Mouse (Mus musculus): ENCODE data around the gene Cdh4. TPM values are rescaled to one million over a fixed set of nuclear protein-coding genes. Genes with fewer than 3 reads are reported as not detected.

Gene Cdh4
- polyA plus RNA-seq, 1 experiment from 2014 or later = 37.5 TPM

DNA sequence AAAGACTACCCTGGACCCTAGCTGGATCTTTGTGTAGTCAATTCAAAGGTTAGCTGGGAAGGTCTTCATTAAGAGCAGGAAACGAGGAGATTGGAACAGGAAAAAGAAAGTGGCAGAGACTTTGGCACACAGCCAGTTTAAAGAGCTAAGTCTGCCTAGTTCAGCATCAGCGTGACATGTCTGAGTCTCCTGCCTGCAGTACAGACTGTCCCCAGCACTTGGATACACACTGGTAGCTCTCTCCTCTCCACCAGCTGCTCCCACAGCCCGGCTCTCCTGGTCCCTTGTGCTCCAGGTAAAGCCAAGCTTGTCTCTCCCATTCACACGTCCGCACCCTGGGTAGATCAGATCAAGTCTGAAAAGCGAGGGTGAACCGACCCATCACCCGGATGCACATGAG lies 255.4 kb downstream of the Cdh4 start:
- Histone ChIP-seq H3K4me2 (no peak overlapping the region), H3K27me3 (peaks cover 20% of the 10 kb centered on the region; the same call in 1 of the 2 replicates), H3K36me3 (no peaks in the 10 kb centered on the region), H3K4me3 (no peak overlapping the region), H3K9me3 (no peaks in the 10 kb centered on the region), H3K9ac (no peak overlapping the region), H3K4me1 (replicated peaks) (peaks cover 31% of the 10 kb centered on the region), H3K27ac (no peak overlapping the region)
- ATAC-seq (ENCODE audit: low FRiP score) = no peak
- WGBS = 76% methylated on average over 8 of the region's 8 CpGs

GRCm38 (mm10) chr2:179698196-179698985 lies 256.2 kb downstream of the Cdh4 start:
- Histone ChIP-seq H3K4me1 (replicated peaks) (peaks cover 31% of the 10 kb centered on the region), H3K36me3 (no peaks in the 10 kb centered on the region), H3K9ac (no peak overlapping the region), H3K4me2 (no peak overlapping the region), H3K4me3 (no peak overlapping the region), H3K9me3 (no peaks in the 10 kb centered on the region), H3K27ac (no peak overlapping the region), H3K27me3 (peaks cover 12% of the 10 kb centered on the region; the same call in 1 of the 2 replicates)
- ATAC-seq (ENCODE audit: low FRiP score) = peak; percentile 36; the same call in 1 of the 2 replicates
- WGBS = 41% methylated on average over 12 of the region's 12 CpGs

GRCm38 (mm10) chr2:179705043-179705442 lies 262.8 kb downstream of the Cdh4 start:
- Histone ChIP-seq H3K9me3 (no peaks in the 10 kb centered on the region), H3K4me1 (replicated peaks) (peaks cover 4% of the 10 kb centered on the region; the same call in 1 of the 2 replicates), H3K27ac (0 out of 2 replicates have a peak overlapping the region, but pooled peaks have one; percentile 12), H3K36me3 (no peaks in the 10 kb centered on the region), H3K4me3 (no peak overlapping the region), H3K4me2 (no peak overlapping the region), H3K27me3 (0 out of 2 replicates have a peak, but pooled peaks cover 7% of the 10 kb centered on the region), H3K9ac (no peak overlapping the region)
- ATAC-seq (ENCODE audit: low FRiP score) = no peak
- 83% methylated on average over 11 of the region's 11 CpGs for WGBS

DNA sequence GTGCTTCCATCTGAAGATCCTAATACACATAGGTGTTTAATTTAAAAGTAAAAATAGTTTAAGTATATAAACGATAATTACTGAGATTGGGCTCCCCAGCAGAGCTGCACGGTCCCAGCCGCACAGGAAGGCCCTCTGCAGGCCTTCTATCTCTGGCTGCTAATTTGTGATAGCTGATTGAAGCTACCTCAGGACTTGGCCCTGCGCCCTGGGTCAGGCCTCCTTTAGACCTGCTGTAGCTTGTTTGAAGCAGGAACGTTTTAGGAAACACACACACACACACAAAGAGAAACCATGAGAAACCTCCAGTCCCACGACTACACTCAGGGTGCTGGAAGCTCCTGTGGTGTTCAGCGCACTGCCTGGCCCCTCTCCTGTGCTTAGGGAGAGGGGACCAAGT lies 263.2 kb downstream of the Cdh4 start:
- H3K9me3 ChIP-seq = no peaks in the 10 kb centered on the region
- WGBS = 83% methylated on average over 7 of the region's 7 CpGs
- H3K36me3 ChIP-seq = no peaks in the 10 kb centered on the region
- H3K9ac ChIP-seq = no peak overlapping the region; the same call in 1 of the 2 replicates
- no peak overlapping the region for H3K4me2 ChIP-seq
- ATAC-seq (ENCODE audit: low FRiP score) = no peak
- H3K27ac ChIP-seq = no peak overlapping the region
- peaks cover 8% of the 10 kb centered on the region; the same call in 1 of the 2 replicates for H3K4me1 ChIP-seq (replicated peaks)
- no peak overlapping the region for H3K4me3 ChIP-seq
- 0 out of 2 replicates have a peak, but pooled peaks cover 5% of the 10 kb centered on the region for H3K27me3 ChIP-seq

- no peak overlapping the region for H3K9ac ChIP-seq
- H3K27ac ChIP-seq = no peak overlapping the region
- peaks cover 17% of the 10 kb centered on the region; the same call in 1 of the 2 replicates for H3K4me1 ChIP-seq (replicated peaks)
- no peak overlapping the region for H3K4me2 ChIP-seq
- H3K36me3 ChIP-seq = no peaks in the 10 kb centered on the region
- no peak for ATAC-seq (ENCODE audit: low FRiP score)
- WGBS = 90% methylated on average over 3 of the region's 3 CpGs
- H3K4me3 ChIP-seq = no peak overlapping the region
- H3K9me3 ChIP-seq = no peaks in the 10 kb centered on the region
- 0 out of 2 replicates have a peak, but pooled peaks cover 2% of the 10 kb centered on the region for H3K27me3 ChIP-seq
These were observed 264.4 kb downstream of the Cdh4 start for GRCm38 (mm10) chr2:179706616-179707015.

DNA sequence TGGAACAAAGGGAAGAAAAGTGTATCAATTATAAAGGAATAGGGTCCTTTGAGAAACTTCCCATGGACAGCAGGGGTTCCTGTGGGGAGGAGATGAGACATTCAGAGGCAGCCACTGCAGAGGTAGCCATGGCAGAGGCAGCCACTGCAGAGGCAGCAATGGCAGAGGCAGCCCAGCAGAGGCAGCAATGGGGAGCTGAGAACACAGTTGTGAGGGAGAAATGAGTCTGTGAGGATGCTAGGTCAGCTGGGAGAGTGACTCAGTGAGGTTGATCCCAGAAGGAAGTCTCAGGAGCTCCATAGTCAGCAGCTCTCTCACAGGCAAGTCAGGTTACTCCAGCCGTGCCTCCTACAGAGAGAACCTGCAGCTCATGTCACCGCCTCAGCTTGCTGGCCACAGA lies 266.9 kb downstream of the Cdh4 start:
- WGBS = 85% methylated on average over 2 of the region's 2 CpGs
- H3K27me3 ChIP-seq = 0 out of 2 replicates have a peak, but pooled peaks cover 2% of the 10 kb centered on the region
- H3K9ac ChIP-seq = no peak overlapping the region
- H3K36me3 ChIP-seq = no peaks in the 10 kb centered on the region
- no peak overlapping the region for H3K4me3 ChIP-seq
- no peak overlapping the region for H3K27ac ChIP-seq
- H3K4me2 ChIP-seq = no peak overlapping the region
- peaks cover 30% of the 10 kb centered on the region for H3K4me1 ChIP-seq (replicated peaks)
- ATAC-seq (ENCODE audit: low FRiP score) = no peak
- no peaks in the 10 kb centered on the region for H3K9me3 ChIP-seq

GRCm38 (mm10) chr2:179712690-179713089 lies 270.5 kb downstream of the Cdh4 start:
- H3K4me3 ChIP-seq = no peak overlapping the region
- no peak for ATAC-seq (ENCODE audit: low FRiP score)
- H3K27me3 ChIP-seq = no peaks in the 10 kb centered on the region
- no peak overlapping the region for H3K27ac ChIP-seq
- peaks cover 27% of the 10 kb centered on the region for H3K4me1 ChIP-seq (replicated peaks)
- H3K9me3 ChIP-seq = no peaks in the 10 kb centered on the region
- no peak overlapping the region for H3K9ac ChIP-seq
- no peaks in the 10 kb centered on the region for H3K36me3 ChIP-seq
- WGBS = 71% methylated on average over 7 of the region's 7 CpGs
- no peak overlapping the region for H3K4me2 ChIP-seq

GRCm38 (mm10) chr2:179713326-179713725 lies 271.1 kb downstream of the Cdh4 start:
- Histone ChIP-seq H3K9ac (no peak overlapping the region), H3K4me1 (replicated peaks) (peaks cover 27% of the 10 kb centered on the region), H3K27ac (no peak overlapping the region), H3K9me3 (no peaks in the 10 kb centered on the region), H3K4me2 (no peak overlapping the region), H3K27me3 (no peaks in the 10 kb centered on the region), H3K4me3 (no peak overlapping the region), H3K36me3 (no peaks in the 10 kb centered on the region)
- 85% methylated on average over 4 of the region's 4 CpGs for WGBS
- ATAC-seq (ENCODE audit: low FRiP score) = no peak

DNA sequence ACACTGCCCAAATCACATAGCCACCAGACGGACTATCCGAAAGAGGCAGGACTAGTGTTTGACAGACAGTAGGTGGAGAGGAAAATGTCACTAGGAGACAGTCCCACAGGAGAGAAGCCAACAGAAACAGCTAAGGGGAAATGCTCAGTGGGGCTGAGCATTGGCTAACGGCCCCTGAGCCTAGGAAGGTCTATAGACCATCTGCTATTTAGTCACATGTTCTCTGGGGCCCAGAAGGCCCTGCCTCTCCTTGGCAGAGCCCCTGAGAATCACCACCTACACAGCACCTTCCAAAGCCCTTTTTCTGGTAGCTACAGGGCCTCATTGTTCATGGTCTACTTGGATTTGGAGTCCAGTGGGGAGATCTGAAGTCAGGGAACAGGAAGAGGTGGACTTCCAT lies 271.9 kb downstream of the Cdh4 start:
- H3K9ac ChIP-seq = no peak overlapping the region
- H3K36me3 ChIP-seq = no peaks in the 10 kb centered on the region
- no peaks in the 10 kb centered on the region for H3K27me3 ChIP-seq
- peaks cover 27% of the 10 kb centered on the region for H3K4me1 ChIP-seq (replicated peaks)
- no peak overlapping the region for H3K4me2 ChIP-seq
- WGBS = 80% methylated on average over 3 of the region's 3 CpGs
- H3K27ac ChIP-seq = no peak overlapping the region
- H3K9me3 ChIP-seq = no peaks in the 10 kb centered on the region
- H3K4me3 ChIP-seq = no peak overlapping the region
- no peak for ATAC-seq (ENCODE audit: low FRiP score)

GRCm38 (mm10) chr2:179715375-179715774 lies 273.1 kb downstream of the Cdh4 start:
- H3K4me1 ChIP-seq (replicated peaks) = peaks cover 26% of the 10 kb centered on the region
- no peak overlapping the region for H3K27ac ChIP-seq
- H3K4me2 ChIP-seq = no peak overlapping the region
- 97% methylated on average over 1 of the region's 1 CpGs for WGBS
- no peak for ATAC-seq (ENCODE audit: low FRiP score)
- H3K9me3 ChIP-seq = no peaks in the 10 kb centered on the region
- no peak overlapping the region for H3K4me3 ChIP-seq
- no peaks in the 10 kb centered on the region for H3K27me3 ChIP-seq
- H3K36me3 ChIP-seq = no peaks in the 10 kb centered on the region
- H3K9ac ChIP-seq = no peak overlapping the region

- no peak overlapping the region for H3K4me3 ChIP-seq
- no peak for ATAC-seq (ENCODE audit: low FRiP score)
- peaks cover 3% of the 10 kb centered on the region; the same call in 1 of the 2 replicates for H3K27me3 ChIP-seq
- no peak overlapping the region for H3K27ac ChIP-seq
- no peaks in the 10 kb centered on the region for H3K9me3 ChIP-seq
- peaks cover 17% of the 10 kb centered on the region for H3K4me1 ChIP-seq (replicated peaks)
- H3K9ac ChIP-seq = no peak overlapping the region
- 21% methylated on average over 3 of the region's 3 CpGs for WGBS
- no peaks in the 10 kb centered on the region for H3K36me3 ChIP-seq
- H3K4me2 ChIP-seq = no peak overlapping the region
These were observed 278.1 kb downstream of the Cdh4 start for GRCm38 (mm10) chr2:179720366-179720765.

- H3K27ac ChIP-seq = no peak overlapping the region
- no peak overlapping the region for H3K9ac ChIP-seq
- H3K27me3 ChIP-seq = peaks cover 3% of the 10 kb centered on the region; the same call in 1 of the 2 replicates
- no peak for ATAC-seq (ENCODE audit: low FRiP score)
- no peaks in the 10 kb centered on the region for H3K9me3 ChIP-seq
- H3K36me3 ChIP-seq = no peaks in the 10 kb centered on the region
- H3K4me3 ChIP-seq = no peak overlapping the region
- 50% methylated on average over 18 of the region's 18 CpGs for WGBS
- H3K4me1 ChIP-seq (replicated peaks) = peaks cover 17% of the 10 kb centered on the region
- H3K4me2 ChIP-seq = no peak overlapping the region
These were observed 279.6 kb downstream of the Cdh4 start for GRCm38 (mm10) chr2:179721534-179722516.
